ENCODE assay signal across 13 mouse cellular contexts in the genomic region with DNA sequence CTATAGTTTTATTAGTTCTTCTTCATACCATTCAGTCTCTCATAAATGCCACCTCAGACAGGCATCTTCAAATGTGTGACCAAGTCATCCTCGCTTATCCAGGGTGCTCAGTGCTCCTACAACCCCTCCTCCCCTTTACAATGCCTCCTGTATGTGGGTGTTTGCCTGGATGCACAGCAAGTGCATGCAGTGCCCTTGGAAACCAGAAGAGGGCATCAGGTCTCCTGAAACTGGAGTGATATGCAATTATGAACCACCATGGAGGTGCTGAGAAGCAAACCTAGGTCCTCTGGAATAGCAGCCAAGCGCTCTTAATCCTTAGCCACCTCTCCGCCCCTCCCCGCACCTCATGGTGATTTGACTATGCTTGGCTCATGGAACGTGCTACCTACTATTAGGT. TPM values are rescaled to one million over a fixed set of nuclear protein-coding genes. Genes with fewer than 3 reads are reported as not detected.
A peak's percentile ranks its signal among the peaks of the same experiment; 100 is the strongest.
DNase-seq lines count a peak whose midpoint lies in the region; TF ChIP-seq lines count a peak whose summit lies in the region.
"Had no signal": no experiment of that assay in that cellular context is flagged by ENCODE, and none has a peak within 500 bp of the region (broad histone marks: within the 10 kb centered on the region; RNA-seq: fewer than 3 reads in every experiment).

No protein-coding gene starts in this region.

- H3K27ac ChIP-seq in layer of hippocampus, adult 2 months = no peak overlapping the region
- H3K27ac ChIP-seq in bone marrow, adult 2 months (ENCODE audit: control insufficient read depth, insufficient read depth, low read depth, low read length, poor library complexity) = no peak overlapping the region
- H3K27ac ChIP-seq: intestine, embryonic 15.5 days had no signal

- no peak for TF ChIP-seq POLR2A in bone marrow, adult 2 months (IDR thresholded peaks at IDR 0.05; ENCODE audit: borderline replicate concordance, control insufficient read depth, low read depth, low read length)

- no peak for DNase-seq in layer of hippocampus, adult 2 months (ENCODE audit: low spot score in 2 of 2)
- no peak for DNase-seq in layer of hippocampus, postnatal 14 days (ENCODE audit: low spot score in 2 of 2)
- peak; percentile 2 for DNase-seq in 3T3-L1 (ENCODE audit: low read depth, low spot score)
- DNase-seq in CD4-positive helper T cell, adult 2 months (ENCODE audit: low read depth, low spot score) = peak; percentile 9
- no peak for DNase-seq in urinary bladder, postnatal 14 days (ENCODE audit: low spot score)
- no peak for DNase-seq in right cerebral cortex, adult 2 months (ENCODE audit: low spot score in 2 of 2)
- DNase-seq in urinary bladder, adult 2 months (ENCODE audit: low spot score) = no peak
- DNase-seq: adrenal gland, postnatal 10 days; cerebellum, adult 11 months; heart, postnatal 4 days; lung, postnatal 36 days had no signal

- 88% methylated on average over 5 of the region's 5 CpGs for WGBS in bone marrow, adult 2 months

- TF ChIP-seq CTCF in layer of hippocampus, adult 2 months (conservative IDR thresholded peaks at IDR 0.05) = peak; percentile 52
- TF ChIP-seq CTCF in bone marrow, adult 2 months (IDR thresholded peaks at IDR 0.05; ENCODE audit: control insufficient read depth, insufficient read depth, low read length) = peak; percentile 11; the same call in 1 of the 2 replicates

- H3K4me3 ChIP-seq in layer of hippocampus, adult 2 months = no peak overlapping the region
- H3K4me3 ChIP-seq in bone marrow, adult 2 months (replicated peaks; ENCODE audit: control insufficient read depth, low read depth, low read length) = no peak overlapping the region
- H3K4me3 ChIP-seq: intestine, embryonic 15.5 days had no signal

- no peaks in the 10 kb centered on the region for H3K4me1 ChIP-seq in bone marrow, adult 2 months (ENCODE audit: control insufficient read depth, insufficient read depth, low read length)
- H3K4me1 ChIP-seq: intestine, embryonic 15.5 days had no signal

RNA-seq across cellular contexts. Expression of a gene that starts 36.9 kb away (rescaled TPM):
- total RNA-seq in layer of hippocampus, adult 2 months (2021) = 100 to 1,000 TPM; 372 to 388 TPM
- 100 to 1,000 TPM; 360 to 422 TPM for total RNA-seq in layer of hippocampus, postnatal 14 days (2021)
- polyA plus RNA-seq in bone marrow, adult 2 months (2011; ENCODE audit: insufficient read depth, insufficient read length, low replicate concordance, missing spikeins) = 986 and 1,535 TPM in 2 replicates
- polyA plus RNA-seq in urinary bladder, adult 2 months (2012; rRNA removed) = 4,149 and 4,255 TPM in 2 replicates

RNA-seq across cellular contexts. Expression of a gene that starts 50.4 kb away (rescaled TPM):
- 100 to 1,000 TPM; 276 to 307 TPM for total RNA-seq in layer of hippocampus, adult 2 months (2021)
- 100 to 1,000 TPM; 255 to 263 TPM for total RNA-seq in layer of hippocampus, postnatal 14 days (2021)
- polyA plus RNA-seq in bone marrow, adult 2 months (2011; ENCODE audit: insufficient read depth, insufficient read length, low replicate concordance, missing spikeins) = 130 and 142 TPM in 2 replicates
- 128 and 139 TPM in 2 replicates for polyA plus RNA-seq in urinary bladder, adult 2 months (2012; rRNA removed)

Comparison
In these comparisons a context has a peak if more than half of its experiments do, and no peak if none do; other contexts are left out.
1. DNase-seq: peak in 3T3-L1 (single experiment) and CD4-positive helper T cell, adult 2 months (single experiment); none in layer of hippocampus, adult 2 months (0 of 2), layer of hippocampus, postnatal 14 days (0 of 2), urinary bladder, postnatal 14 days (single experiment), right cerebral cortex, adult 2 months (0 of 2) and urinary bladder, adult 2 months (single experiment).